Mouse (Mus musculus): ENCODE data around the gene Gimap9.

Gimap9 gene

DNA sequence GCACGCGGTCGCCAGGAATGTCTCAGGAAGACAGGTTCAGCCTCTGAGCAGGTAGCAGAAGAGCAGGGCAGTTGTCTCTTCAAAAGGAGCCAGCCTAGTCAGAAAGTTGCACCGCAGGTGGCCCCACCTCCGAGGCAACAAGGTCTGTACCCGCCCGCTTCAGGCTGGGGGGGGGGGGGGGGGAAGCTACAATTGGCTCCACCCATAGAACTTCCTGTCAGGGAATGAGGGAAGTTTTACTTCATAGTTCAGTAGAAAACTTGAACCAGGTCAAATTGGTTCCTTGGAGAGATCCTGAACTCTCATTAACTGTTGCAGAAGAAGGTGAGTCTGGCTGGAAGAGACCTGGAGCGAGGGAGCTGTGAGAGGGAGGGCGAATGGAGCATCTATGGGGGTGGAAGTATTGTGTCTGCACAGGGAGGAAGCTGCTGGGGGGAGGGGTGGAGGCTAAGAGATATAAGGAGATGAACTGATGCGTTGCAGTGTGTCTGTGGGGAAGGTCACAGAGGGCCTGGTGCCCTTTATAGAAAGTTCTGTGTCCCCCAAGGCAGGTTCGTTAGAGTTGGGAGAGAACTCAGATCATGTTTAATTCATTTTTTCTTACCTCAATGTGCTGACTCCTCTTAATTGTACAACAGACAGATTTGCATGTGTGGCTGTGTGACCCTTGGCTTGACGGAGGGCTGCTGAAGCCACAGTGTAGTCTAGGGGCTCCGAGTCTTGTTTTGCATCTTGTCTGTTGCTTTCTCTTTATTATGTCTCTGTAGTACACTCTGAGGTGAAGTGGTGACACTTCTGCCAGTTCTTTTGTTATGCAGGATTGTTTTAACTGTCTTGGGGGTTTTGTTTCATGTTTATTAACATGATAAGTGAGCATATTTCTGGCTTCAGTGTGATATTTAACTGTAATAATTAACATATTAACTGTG, at the start of gene Gimap9:
Gene Gimap9 (plus strand): TSS at position 199 of the 929 bp plus-strand sequence.
- peak; percentile 69 for DNase-seq (ENCODE audit: extremely low read depth, insufficient read length, low spot score)

GRCm38 (mm10) chr6:48626464-48626863, 49.5 kb upstream of the Gimap9 start, which contains the start of gene AI854703:
Gene AI854703 (plus strand): TSS chr6:48626764.
- DNase-seq (ENCODE audit: extremely low read depth, insufficient read length, low spot score): no peak

- no peak for DNase-seq (ENCODE audit: extremely low read depth, insufficient read length, low spot score)
Measured at GRCm38 (mm10) chr6:48626984-48627383, 48.9 kb upstream of the Gimap9 start.

GRCm38 (mm10) chr6:48627511-48627924, 48.4 kb upstream of the Gimap9 start:
- DNase-seq (ENCODE audit: extremely low read depth, insufficient read length, low spot score): no peak

DNA sequence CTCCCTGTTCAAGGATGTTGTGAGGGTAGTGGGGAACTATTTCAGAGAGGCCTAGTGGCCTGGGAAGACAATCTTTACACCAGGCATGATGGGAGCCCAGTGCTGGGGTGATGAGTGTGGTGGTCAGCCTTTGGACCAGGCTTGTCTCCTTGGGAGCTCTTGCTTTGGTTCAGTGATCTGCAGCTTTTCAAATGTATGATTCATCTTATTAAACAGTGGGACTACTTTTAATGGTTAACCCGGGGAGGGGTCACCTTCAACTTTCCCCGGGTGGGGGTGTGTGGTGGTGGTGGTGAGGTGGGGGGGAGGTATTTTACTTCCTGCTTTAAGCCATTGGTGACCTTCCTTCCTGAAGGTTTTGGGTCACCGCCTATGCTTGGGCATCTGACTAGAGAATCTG, 47.6 kb upstream of the Gimap9 start:
- no peak for DNase-seq (ENCODE audit: extremely low read depth, insufficient read length, low spot score)

DNA sequence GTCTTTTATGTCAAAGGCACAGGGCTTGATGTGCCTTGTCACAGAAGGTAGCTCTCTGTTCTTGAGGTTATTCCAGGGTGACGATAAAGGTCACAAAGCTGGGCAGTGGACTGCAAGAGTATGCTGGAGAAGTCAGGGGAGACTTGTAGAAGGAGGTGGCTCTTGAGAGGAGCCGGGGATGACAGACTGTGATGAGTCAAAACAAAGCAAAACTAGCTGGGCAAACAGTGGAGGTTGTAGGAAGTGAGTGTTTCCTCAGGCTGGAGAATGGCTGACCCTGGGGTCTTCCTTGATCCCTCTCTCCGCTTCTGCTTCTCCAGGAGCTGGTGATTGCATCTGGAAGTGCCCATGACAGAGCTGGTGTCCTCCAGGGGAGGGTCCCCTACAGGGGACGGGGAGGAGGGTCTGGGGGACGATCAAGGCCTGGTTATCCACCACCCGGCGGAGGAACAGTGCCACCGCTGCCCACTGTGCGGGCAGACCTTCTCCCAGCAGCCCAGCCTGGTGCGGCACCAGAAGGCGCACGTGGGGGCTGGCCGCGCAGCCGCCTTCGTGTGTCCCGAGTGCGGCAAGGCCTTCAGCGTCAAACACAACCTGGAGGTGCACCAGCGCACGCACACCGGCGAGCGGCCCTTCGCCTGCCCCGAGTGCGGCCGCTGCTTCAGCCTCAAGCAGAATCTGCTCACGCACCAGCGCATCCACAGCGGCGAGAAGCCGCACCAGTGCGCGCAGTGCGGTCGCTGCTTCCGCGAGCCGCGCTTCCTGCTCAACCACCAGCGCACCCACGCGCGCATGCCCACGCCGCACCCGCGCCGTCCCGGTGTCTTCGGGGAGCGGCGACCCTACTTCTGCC, 46.9 kb upstream of the Gimap9 start:
- no peak for DNase-seq (ENCODE audit: extremely low read depth, insufficient read length, low spot score)

- DNase-seq (ENCODE audit: extremely low read depth, insufficient read length, low spot score): no peak
Measured at GRCm38 (mm10) chr6:48629661-48630034, 46.3 kb upstream of the Gimap9 start.

GRCm38 (mm10) chr6:48630831-48631230, 45.1 kb upstream of the Gimap9 start:
- no peak for DNase-seq (ENCODE audit: extremely low read depth, insufficient read length, low spot score)

DNA sequence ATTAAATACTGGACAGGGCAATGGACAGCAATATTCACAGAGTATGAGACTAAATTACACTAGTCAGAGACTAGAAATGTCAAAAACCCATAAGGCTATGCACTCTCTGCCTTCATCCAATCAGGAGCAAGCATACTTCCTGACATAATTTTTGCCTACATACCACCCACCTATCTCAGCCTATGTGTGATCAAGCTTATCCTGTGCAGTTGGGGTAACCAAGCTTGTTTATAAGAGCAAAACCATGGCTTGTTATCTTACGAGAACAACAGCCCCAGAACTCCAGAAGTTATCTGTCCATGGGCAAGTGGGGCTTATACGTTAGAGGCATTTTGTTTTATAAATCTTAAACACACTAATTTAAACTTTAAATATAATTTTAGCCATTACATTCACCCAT, 40.8 kb upstream of the Gimap9 start:
- no peak for DNase-seq (ENCODE audit: extremely low read depth, insufficient read length, low spot score)

DNA sequence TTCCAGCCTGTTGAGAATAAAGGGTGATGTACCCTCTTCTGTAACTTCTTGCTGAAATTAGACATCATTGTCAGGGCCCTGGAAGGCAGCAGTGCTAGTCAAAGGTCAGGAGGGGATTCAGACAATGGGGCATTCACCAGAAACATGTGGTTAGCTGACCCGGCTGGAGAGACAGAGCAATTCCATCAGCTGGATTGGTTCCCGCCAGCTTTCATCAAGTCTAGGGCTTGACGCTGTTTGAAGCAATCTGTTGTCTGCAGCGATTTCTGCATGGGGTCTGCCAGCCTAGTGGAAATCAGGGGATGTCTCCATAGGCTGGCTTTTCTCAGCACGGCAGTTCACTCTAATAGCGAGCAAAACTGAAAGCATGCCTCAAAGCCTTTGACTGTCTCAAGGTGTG, 39.4 kb upstream of the Gimap9 start:
- no peak for DNase-seq (ENCODE audit: extremely low read depth, insufficient read length, low spot score)

DNA sequence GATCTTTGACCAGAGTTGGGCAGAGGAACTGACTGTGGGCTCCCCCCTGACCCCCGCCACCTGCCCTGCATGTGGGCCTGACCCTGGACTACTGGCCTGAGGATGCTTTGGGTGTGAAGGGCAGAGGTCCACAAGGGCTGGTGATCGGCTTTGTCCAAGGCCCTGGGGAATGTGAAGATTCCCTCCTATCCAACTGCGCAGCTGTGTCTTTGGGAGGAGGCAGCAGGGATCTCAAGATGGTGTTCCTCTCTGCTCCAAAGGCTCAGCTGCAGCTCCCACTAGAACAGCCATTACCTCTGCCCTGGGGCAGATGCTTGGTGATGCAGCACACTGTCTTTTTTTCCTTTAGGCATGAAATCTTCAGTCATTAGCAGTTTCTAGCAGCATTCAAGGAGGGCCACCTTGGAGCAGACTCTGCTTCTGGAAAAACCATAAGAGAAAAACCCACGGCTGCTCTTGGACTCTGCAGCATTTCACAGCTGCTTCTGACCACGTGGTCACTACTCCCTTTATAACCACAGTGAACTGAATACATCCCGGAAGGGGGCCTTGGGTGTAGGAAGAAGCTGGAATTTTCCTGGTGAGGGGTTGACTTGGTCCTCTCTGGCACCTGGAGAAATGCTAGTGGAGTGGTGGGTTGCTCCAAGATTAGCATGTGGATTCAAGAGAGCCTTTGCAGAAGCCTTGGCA, 38.0 kb upstream of the Gimap9 start:
- no peak for DNase-seq (ENCODE audit: extremely low read depth, insufficient read length, low spot score)

- DNase-seq (ENCODE audit: extremely low read depth, insufficient read length, low spot score): no peak
Measured at GRCm38 (mm10) chr6:48638553-48638952, 37.4 kb upstream of the Gimap9 start.

GRCm38 (mm10) chr6:48641391-48641790, 34.5 kb upstream of the Gimap9 start:
- DNase-seq (ENCODE audit: extremely low read depth, insufficient read length, low spot score): no peak

DNA sequence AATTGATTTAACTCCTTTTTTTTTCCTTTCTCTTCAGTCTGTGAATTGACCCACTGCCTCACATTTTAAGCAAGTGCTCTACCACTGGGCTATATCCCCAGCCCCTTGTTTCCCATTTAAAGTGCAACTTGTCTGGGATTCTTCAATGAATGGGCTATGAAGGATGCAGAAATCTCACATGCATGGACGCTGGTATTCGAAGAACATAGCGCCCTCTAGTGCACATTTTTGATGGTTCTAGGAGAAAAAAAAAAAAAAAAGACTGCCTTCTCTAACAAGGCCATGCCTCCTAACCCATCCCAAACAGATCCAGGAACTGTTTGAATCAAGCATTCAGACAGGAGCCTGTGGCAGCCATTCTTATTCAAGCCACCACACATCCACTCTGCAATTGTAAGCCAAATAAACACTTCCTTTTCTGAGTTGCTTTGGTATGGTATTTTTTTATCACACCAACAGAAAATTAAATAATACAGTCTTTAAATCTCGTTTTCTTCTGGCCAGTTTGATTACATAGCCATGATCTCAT, 33.1 kb upstream of the Gimap9 start:
- DNase-seq (ENCODE audit: extremely low read depth, insufficient read length, low spot score): peak; percentile 30

DNA sequence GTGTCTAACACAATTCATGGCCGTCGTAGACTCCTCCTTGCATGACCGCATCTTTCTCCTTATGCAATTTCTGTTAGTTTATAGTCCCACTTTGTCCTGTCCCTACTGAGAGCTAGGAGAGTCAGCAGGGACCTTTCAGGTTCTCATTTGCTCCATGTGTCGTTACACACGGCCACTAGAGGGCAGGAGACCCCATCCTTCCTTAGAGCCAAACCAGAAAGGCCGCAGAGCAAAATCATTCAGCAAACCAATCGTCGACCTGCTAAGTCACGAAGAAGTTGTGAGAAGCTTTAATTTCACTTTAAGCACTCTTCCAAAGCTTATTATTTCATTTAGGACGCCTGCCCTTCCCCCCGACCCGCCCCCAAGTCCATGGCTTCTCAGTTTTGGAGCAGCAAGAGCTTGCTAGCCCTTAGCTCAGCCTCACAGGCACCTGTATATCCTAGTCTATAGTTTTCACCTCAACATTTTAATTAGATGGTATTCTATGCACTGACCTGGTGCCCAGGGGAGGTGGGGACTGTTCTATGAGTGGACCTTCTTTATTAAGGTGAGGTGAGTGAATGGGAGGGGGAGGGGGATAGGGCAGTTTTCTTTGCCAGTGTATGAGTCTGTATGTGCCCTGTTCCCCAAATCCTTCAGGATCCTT, 30.1 kb upstream of the Gimap9 start:
- DNase-seq (ENCODE audit: extremely low read depth, insufficient read length, low spot score): peak; percentile 19

- no peak for DNase-seq (ENCODE audit: extremely low read depth, insufficient read length, low spot score)
Measured at GRCm38 (mm10) chr6:48646309-48646690, 29.6 kb upstream of the Gimap9 start.

DNA sequence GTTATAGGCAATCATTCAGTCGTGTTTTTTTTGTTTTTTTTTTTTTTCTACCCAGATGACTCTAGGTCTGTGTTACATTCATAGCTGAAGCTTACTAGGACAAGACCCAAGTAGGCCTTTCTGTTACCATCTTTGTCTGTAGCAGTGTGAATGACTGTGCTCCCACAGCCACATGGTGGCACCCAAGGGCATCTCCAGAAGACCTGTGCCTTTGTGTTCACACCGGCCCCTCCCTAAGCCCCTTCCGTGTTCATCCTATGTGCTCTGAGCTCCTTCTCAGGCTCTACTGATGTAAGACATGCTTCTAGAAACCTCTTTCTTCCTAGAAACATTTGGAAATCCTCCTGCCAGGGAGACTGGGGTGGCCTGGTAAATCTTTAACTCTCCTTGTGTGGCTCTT, 28.9 kb upstream of the Gimap9 start, which contains the start of gene Gimap8:
Gene Gimap8 (plus strand): TSS at position 240 of the 400 bp plus-strand sequence.
- DNase-seq (ENCODE audit: extremely low read depth, insufficient read length, low spot score): no peak

- DNase-seq (ENCODE audit: extremely low read depth, insufficient read length, low spot score): no peak
Measured at GRCm38 (mm10) chr6:48647611-48648010, 28.3 kb upstream of the Gimap9 start.

- DNase-seq (ENCODE audit: extremely low read depth, insufficient read length, low spot score): no peak
Measured at GRCm38 (mm10) chr6:48648779-48649178, 27.1 kb upstream of the Gimap9 start.

DNA sequence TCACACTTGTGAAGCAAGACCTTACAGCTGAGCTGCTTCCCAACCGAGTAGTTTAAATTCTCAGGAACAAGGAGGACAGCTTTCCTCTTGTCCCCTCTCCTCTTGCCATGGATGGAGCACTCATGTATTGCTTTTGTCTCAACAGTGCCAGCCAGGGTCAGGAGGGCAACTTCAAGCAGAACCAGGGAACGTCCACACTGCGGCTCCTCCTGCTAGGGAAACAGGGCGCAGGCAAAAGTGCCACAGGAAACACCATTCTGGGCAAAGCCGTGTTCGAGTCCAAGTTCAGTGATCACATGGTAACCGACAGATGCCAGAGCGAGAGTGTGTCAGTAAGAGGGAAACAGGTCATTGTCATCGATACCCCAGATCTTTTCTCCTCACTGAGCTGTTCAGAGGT, 25.9 kb upstream of the Gimap9 start:
- no peak for DNase-seq (ENCODE audit: extremely low read depth, insufficient read length, low spot score)
